Mouse (Mus musculus): ENCODE data around the gene AI661453. TPM values are rescaled to one million over a fixed set of nuclear protein-coding genes. Genes with fewer than 3 reads are reported as not detected.
A peak's percentile ranks its signal among the peaks of the same experiment; 100 is the strongest.
"Not testable (repeated sequence)": the region's sequence is repeated elsewhere in the genome, so short reads cannot be mapped to it uniquely, and the experiment has no call there.

AI661453 gene
- polyA plus RNA-seq, 1 experiment from 2014 or later, result 0.26 TPM

DNA sequence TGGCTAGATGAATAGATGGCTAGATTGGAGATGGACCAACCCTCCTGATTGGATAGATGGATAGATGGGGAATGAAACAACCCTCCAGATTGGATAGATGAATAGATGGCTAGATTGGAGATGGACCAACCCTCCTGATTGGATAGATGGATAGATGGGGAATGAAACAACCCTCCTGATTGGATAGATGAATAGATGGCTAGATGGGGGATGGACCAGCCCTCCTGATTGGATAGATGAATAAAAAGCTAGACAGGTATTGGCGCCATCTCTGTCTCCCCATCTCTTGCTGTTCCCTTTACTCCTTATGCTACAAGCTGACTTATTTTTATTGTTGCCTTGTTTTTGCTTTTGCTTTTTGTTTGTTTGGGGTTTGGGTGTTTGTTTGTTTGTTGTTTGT lies 13.8 kb upstream of the AI661453 start:
- not testable (repeated sequence) for H3K9ac ChIP-seq; ATAC-seq (replicated peaks)
- WGBS, result 100% methylated on average over 1 of the region's 1 CpGs

DNA sequence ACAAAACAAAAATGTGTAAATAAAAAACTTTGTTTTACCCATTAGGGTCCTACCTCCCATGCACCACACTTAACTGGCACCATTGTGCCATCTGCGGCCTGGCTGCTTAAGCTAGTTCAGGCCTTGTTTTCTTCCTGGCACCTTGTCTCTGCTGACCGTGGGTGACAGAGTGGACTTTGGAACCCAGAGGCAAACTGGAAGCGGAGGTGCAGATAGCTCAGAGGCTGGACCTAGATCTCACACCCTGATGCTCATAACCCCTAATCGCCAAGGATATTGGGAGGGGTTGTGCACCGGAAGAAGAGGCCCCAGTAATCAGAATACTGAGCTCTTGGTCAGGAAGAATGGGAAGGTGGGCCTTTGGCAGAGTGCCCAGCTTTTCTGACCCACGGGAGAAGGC lies 12.2 kb upstream of the AI661453 start:
- peaks cover 6% of the 10 kb centered on the region; the same call in 1 of the 2 replicates for H3K4me1 ChIP-seq
- ATAC-seq (replicated peaks), result no peak
- no peak overlapping the region for H3K27ac ChIP-seq
- no peak overlapping the region for H3K4me2 ChIP-seq
- no peak overlapping the region for H3K4me3 ChIP-seq
- WGBS, result 75% methylated on average over 6 of the region's 6 CpGs
- H3K36me3 ChIP-seq (replicated peaks), result no peaks in the 10 kb centered on the region
- no peak overlapping the region for H3K9ac ChIP-seq
- H3K27me3 ChIP-seq (replicated peaks), result no peaks in the 10 kb centered on the region
- H3K9me3 ChIP-seq, result no peaks in the 10 kb centered on the region

More for the DNA sequence above, 13.8 kb upstream of the AI661453 start:
- not testable (repeated sequence) for H3K27me3 ChIP-seq (replicated peaks); H3K36me3 ChIP-seq (replicated peaks); H3K4me3 ChIP-seq; H3K27ac ChIP-seq; H3K4me1 ChIP-seq; H3K9me3 ChIP-seq; H3K4me2 ChIP-seq

DNA sequence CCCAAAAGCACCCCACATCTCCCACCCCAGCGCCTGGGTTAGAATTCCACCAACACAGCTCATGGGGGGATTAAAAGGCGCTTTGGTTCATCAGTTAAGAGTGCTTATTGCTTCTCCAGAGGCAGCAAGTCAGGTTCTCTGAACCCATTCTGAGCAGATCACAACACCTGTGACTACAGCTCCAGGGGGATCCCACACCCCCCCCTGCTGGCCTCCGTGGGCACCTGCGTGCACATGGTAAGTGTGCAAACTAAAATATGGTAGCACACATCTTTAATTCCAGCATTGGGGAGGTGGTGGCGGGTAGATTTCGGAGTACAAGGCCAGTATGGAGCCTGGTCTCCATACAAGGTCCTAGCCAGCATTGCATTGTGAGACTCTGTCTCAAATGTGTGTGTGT lies 9.1 kb upstream of the AI661453 start:
- H3K9ac ChIP-seq, result no peak overlapping the region
- no peaks in the 10 kb centered on the region for H3K9me3 ChIP-seq
- peaks cover 8% of the 10 kb centered on the region; the same call in 1 of the 2 replicates for H3K4me1 ChIP-seq
- no peak for ATAC-seq (replicated peaks)
- no peak overlapping the region for H3K27ac ChIP-seq
- 76% methylated on average over 6 of the region's 6 CpGs for WGBS
- H3K4me2 ChIP-seq, result no peak overlapping the region
- H3K36me3 ChIP-seq (replicated peaks), result no peaks in the 10 kb centered on the region
- H3K27me3 ChIP-seq (replicated peaks), result no peaks in the 10 kb centered on the region; the same call in 1 of the 2 replicates
- no peak overlapping the region for H3K4me3 ChIP-seq

DNA sequence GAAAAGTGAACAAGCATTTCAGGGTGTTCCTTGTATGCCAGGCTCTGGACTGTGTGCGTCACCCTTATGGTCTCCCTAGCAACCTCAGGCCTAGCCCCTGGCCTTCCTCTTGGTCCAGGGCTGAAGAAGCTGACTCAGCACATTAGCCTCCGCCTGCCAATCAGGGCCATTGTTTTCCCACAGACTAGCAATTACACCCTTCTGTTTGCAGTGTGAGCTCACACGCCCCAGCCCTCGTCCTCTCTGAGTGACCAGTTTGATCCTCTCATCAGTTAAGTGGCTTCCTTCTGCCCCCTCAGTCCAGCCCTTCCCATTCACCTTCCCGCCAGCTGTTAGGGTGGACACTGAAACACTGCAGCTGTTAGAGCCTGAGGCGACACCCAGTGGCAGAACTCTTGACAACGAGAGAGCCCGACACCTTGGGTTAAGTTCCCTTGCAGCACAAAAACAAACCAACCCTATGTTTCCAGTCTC lies 7.5 kb upstream of the AI661453 start:
- Histone ChIP-seq H3K4me2 (peak overlapping the region; percentile 19; the same call in 1 of the 2 replicates), H3K36me3 (replicated peaks) (no peaks in the 10 kb centered on the region), H3K9ac (no peak overlapping the region), H3K9me3 (no peaks in the 10 kb centered on the region), H3K4me1 (peaks cover 8% of the 10 kb centered on the region; the same call in 1 of the 2 replicates), H3K27ac (no peak overlapping the region), H3K4me3 (no peak overlapping the region), H3K27me3 (replicated peaks) (no peaks in the 10 kb centered on the region; the same call in 1 of the 2 replicates)
- ATAC-seq (replicated peaks), result peak; percentile 78
- WGBS, result 3% methylated on average over 8 of the region's 8 CpGs

DNA sequence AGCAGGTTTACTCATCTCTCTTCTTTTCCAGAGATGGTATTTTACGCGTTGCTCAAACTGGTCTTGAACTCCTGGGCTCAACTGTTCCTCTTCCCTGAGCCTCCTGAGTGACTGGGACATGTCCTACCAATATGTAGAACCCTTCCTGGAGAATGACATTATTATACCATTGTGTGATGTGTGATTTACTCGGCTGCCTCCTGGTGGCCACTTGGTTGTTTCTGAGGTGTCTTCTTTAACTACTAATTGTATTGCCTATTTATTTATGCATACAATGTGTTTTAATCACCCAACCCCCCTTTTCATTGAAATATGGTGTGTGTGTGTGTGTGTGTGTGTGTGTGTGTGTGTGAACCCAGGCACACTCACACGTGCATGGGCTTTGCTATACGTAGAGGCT lies 5.6 kb upstream of the AI661453 start:
- no peak overlapping the region for H3K27ac ChIP-seq
- 77% methylated on average over 5 of the region's 5 CpGs for WGBS
- no peaks in the 10 kb centered on the region for H3K36me3 ChIP-seq (replicated peaks)
- H3K4me1 ChIP-seq, result peaks cover 8% of the 10 kb centered on the region; the same call in 1 of the 2 replicates
- no peaks in the 10 kb centered on the region; the same call in 1 of the 2 replicates for H3K27me3 ChIP-seq (replicated peaks)
- no peak overlapping the region for H3K4me2 ChIP-seq
- no peak overlapping the region for H3K9ac ChIP-seq
- no peaks in the 10 kb centered on the region for H3K9me3 ChIP-seq
- no peak for ATAC-seq (replicated peaks)
- H3K4me3 ChIP-seq, result no peak overlapping the region

DNA sequence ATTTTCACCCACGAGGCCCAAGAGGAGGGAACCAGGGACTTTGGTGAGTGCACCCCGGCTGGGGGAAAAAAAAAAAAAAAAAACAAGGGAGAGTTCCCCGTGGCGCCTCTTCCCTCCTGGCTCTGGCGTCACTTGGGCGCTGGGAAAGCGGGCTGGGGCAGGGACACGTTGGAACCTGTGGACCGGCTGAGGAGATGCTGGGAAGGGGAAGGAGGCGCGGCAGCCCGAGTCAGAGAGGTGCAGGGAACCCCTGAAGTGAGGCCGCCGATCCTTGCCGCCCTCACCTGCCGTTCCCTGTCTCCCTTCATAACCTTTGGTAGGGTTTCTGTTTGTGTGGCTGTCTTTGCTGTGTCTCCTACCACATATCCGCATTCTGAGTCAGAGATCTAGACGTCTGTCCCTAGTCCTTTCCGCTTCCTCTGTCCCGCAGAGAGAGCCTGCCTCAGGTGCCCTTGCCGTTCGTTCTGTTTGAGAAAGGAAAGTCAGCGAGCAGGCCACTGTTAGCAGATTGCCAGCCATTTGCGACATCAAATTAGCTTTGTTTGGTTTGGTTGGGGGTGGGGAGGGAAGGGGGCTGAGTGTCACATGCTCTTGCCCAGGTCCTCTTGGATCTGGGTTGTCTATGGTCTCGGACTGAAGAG lies 612 bp downstream of the AI661453 start, which contains the start of gene 1700001C19Rik:
Gene 1700001C19Rik (minus strand): TSS at position 470 of the 641 bp plus-strand sequence.
- ATAC-seq (replicated peaks), result no peak

DNA sequence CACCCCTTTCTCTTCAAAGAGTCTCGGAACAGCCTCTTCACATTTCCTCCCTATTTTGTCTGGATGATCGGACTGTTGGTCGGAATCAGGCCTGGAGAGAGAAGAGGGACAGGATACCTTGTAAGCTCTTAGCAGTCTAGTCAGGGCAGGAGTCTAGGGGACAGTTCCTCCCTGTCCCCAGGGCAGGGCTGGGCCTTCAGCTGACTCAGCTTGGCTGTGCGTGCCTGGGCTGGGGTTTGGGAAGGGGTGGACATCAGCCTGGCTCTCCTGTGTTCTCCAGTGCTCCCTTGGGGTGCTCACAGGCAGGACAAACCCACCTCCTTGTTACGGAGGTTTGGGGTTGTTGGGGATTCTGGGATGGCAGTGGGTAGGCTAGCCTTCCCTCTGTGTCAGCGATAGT lies 2.2 kb downstream of the AI661453 start:
- WGBS, result 71% methylated on average over 6 of the region's 6 CpGs
- no peak for ATAC-seq (replicated peaks)
- H3K4me3 ChIP-seq, result no peak overlapping the region
- peaks cover 22% of the 10 kb centered on the region for H3K4me1 ChIP-seq
- no peak overlapping the region for H3K9ac ChIP-seq
- no peak overlapping the region for H3K4me2 ChIP-seq
- H3K27me3 ChIP-seq (replicated peaks), result peaks cover 32% of the 10 kb centered on the region
- H3K36me3 ChIP-seq (replicated peaks), result no peaks in the 10 kb centered on the region
- H3K9me3 ChIP-seq, result no peaks in the 10 kb centered on the region
- no peak overlapping the region for H3K27ac ChIP-seq

More for the DNA sequence above, 612 bp downstream of the AI661453 start, which contains the start of gene 1700001C19Rik:
- WGBS, result 4% methylated on average over 25 of the region's 25 CpGs
- Histone ChIP-seq H3K27ac (no peak within 1 kb of the TSS), H3K9me3 (no peaks in the 10 kb centered on the region), H3K4me2 (peak within 1 kb of the TSS; percentile 87), H3K4me3 (peak within 1 kb of the TSS; percentile 43), H3K9ac (peak within 1 kb of the TSS; percentile 30), H3K4me1 (peaks cover 22% of the 10 kb centered on the region), H3K36me3 (replicated peaks) (no peaks in the 10 kb centered on the region), H3K27me3 (replicated peaks) (peaks cover 32% of the 10 kb centered on the region)

DNA sequence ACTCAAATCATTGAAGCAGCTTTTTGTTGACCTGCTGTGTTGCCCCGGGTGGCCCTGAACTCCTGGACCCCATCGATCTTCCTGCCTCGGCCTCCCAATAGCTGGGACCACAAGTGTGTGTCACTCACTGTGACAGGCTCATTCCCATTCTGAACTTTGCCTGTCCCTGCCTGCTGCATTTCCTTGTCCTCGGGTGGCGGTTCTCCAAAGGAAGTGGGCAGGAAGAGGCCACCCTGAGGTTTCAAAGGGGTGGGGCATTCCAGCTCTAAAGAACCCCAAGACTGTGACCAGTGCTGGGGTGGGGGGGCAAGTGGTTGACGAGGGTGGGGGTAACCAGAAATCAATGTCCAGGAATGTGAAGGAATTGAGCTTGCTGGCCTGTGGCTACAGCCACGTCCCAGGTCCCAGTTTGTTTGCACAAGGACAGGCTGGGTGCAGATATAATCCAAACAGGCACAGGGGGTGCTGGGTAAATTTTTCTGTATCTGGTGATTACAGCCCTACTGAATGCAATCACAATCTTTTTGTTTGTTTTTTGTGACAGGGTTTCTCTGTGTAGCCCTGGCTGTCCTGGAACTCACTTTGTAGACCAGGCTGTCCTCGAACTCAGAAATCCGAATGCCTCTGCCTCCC lies 3.1 kb downstream of the AI661453 start:
- H3K9ac ChIP-seq, result no peak overlapping the region
- H3K4me3 ChIP-seq, result no peak overlapping the region
- no peaks in the 10 kb centered on the region for H3K36me3 ChIP-seq (replicated peaks)
- no peak for ATAC-seq (replicated peaks)
- H3K4me2 ChIP-seq, result no peak overlapping the region
- H3K4me1 ChIP-seq, result peaks cover 22% of the 10 kb centered on the region
- 39% methylated on average over 9 of the region's 9 CpGs for WGBS
- H3K27ac ChIP-seq, result no peak overlapping the region
- H3K9me3 ChIP-seq, result no peaks in the 10 kb centered on the region
- peaks cover 32% of the 10 kb centered on the region for H3K27me3 ChIP-seq (replicated peaks)

DNA sequence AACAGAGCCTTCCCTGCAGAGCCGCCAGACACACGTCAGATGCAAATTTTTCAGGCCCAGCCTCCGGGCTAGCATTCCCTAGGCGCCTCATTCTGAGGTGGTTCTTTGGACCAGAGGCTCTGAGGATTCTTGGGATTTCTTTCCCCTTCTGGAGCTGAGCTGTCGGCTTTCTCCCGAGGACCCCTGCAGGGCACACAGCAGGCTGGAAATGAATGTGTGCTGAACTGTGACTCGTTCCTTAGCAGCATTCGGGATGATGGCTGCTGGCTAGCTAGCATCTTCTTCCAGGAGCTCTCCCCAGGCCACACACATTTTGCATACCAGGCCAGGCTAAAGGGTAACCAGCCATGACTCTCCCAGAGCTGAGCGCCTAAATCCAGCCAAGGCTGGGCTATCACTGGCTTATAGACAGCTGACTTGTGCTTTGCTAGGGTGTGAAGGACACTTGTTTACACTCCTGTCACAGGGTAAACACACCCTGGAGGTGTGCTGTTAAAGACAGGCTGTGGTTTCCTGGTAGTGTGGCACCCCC lies 4.0 kb downstream of the AI661453 start:
- 9% methylated on average over 9 of the region's 9 CpGs for WGBS
- ATAC-seq (replicated peaks), result peak; percentile 38; the same call in 1 of the 2 replicates

DNA sequence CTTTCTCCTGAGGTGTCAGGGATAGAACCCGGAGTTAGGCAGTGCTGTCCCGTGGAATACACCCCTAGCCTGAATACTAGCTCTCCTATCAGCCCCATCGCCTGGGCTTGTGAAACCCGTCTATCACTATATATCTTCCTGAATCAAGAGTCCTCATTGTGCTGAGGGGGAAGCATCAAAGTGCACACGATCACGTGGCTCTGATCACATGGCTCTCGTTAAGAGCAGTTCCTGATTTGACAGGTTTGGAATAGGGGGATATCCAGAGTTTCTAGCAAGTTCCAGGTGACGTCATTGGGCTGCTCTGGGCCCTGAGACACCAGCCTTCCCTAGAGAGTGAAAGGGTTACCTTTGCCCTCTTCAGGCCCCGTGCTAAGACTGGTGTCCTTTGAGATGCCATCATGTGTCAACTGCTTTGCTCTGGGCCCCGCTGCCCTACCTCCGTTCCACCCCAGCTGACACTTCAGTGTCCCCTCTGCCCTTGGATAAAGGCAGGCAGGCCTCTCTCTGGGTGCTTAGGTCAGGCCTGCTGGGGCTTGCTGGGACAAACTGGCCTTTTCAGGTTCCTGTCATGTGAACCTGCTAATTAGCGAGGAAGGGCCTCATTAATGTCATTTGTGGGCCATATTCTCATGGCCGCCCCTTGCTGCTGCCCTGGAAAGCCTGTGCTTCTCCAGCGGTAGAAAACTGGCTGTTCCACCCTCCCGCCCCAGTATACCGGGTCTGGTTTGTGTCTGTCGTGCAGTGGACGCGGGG lies 5.1 kb downstream of the AI661453 start:
- WGBS, result 70% methylated on average over 19 of the region's 19 CpGs
- no peak for ATAC-seq (replicated peaks)
- H3K27me3 ChIP-seq (replicated peaks), result peaks cover 27% of the 10 kb centered on the region
- H3K4me3 ChIP-seq, result no peak overlapping the region
- no peak overlapping the region for H3K9ac ChIP-seq
- peaks cover 17% of the 10 kb centered on the region for H3K4me1 ChIP-seq
- H3K9me3 ChIP-seq, result no peaks in the 10 kb centered on the region
- no peaks in the 10 kb centered on the region for H3K36me3 ChIP-seq (replicated peaks)
- H3K4me2 ChIP-seq, result no peak overlapping the region
- no peak overlapping the region for H3K27ac ChIP-seq

More for the DNA sequence above, 4.0 kb downstream of the AI661453 start:
- Histone ChIP-seq H3K27me3 (replicated peaks) (peaks cover 32% of the 10 kb centered on the region), H3K4me2 (no peak overlapping the region), H3K36me3 (replicated peaks) (no peaks in the 10 kb centered on the region), H3K9me3 (no peaks in the 10 kb centered on the region), H3K4me1 (peaks cover 22% of the 10 kb centered on the region), H3K27ac (peak overlapping the region; percentile 43; the same call in 1 of the 2 replicates), H3K9ac (no peak overlapping the region), H3K4me3 (no peak overlapping the region)

DNA sequence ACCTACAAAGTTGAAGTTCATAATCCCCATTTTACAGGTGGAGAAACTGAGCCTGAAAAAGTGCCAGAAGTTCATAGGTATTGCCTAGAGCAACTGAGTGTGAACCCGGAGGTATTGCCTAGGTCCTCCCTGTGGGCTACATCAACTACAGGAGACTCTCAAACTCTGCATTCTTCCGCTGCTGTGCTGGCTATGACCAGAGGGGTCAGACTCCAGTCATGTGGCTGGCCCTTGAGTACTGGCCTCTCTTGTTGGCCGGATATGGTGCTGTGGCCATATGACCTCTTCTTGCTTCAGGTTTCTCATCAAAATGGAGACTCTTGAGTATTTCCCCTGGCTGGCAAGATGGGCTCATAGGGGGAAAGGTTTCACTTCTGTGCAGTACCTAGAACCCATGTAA lies 5.9 kb downstream of the AI661453 start:
- H3K9ac ChIP-seq, result no peak overlapping the region
- WGBS, result 84% methylated on average over 3 of the region's 3 CpGs
- H3K36me3 ChIP-seq (replicated peaks), result no peaks in the 10 kb centered on the region
- no peaks in the 10 kb centered on the region for H3K9me3 ChIP-seq
- peaks cover 9% of the 10 kb centered on the region for H3K4me1 ChIP-seq
- no peak overlapping the region for H3K4me2 ChIP-seq
- peaks cover 19% of the 10 kb centered on the region for H3K27me3 ChIP-seq (replicated peaks)
- no peak overlapping the region for H3K4me3 ChIP-seq
- no peak for ATAC-seq (replicated peaks)
- H3K27ac ChIP-seq, result no peak overlapping the region

DNA sequence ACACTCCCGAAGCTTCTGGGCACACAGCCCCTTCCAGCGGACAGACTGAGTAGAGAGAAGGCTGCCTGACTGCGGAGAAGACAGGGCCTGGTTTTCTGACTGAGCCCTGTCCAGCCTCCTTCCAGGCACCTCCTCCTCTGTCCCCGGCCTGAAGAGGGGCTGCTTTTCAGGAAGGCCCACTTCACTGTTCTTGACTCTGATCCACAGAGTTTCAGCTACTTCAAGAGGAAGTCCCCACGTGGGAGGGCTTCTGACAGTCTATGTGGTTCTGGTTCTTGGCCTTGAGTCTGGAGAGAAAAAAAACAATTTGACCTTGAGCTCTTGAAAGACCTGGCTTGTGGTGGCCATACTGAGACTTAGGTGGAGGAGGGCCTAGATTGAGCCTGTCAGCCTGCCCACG lies 7.7 kb downstream of the AI661453 start:
- H3K27me3 ChIP-seq (replicated peaks), result peaks cover under 1% of the 10 kb centered on the region; the same call in 1 of the 2 replicates
- H3K9me3 ChIP-seq, result no peaks in the 10 kb centered on the region
- no peak overlapping the region for H3K27ac ChIP-seq
- ATAC-seq (replicated peaks), result no peak
- 74% methylated on average over 6 of the region's 6 CpGs for WGBS
- H3K9ac ChIP-seq, result no peak overlapping the region
- peaks cover 8% of the 10 kb centered on the region; the same call in 1 of the 2 replicates for H3K4me1 ChIP-seq
- H3K36me3 ChIP-seq (replicated peaks), result no peaks in the 10 kb centered on the region
- H3K4me3 ChIP-seq, result no peak overlapping the region
- H3K4me2 ChIP-seq, result no peak overlapping the region

Data from midbrain, embryonic 15.5 days (tissue).